Mouse (Mus musculus): ENCODE data around the gene Slc16a1. TPM values are rescaled to one million over a fixed set of nuclear protein-coding genes. Genes with fewer than 3 reads are reported as not detected.
A peak's percentile ranks its signal among the peaks of the same experiment; 100 is the strongest.

The Slc16a1 gene
- polyA plus RNA-seq (2015; fragmentation: Nextera tagmentation; extraction: Ambion mirVana): 8.3 and 9.8 TPM in 2 replicates

GRCm38 (mm10) chr3:104638403-104638779 is at the start of gene Slc16a1:
TSS of gene Slc16a1 (plus strand) at chr3:104638668.
- WGBS: under 1% methylated on average over 42 of the region's 50 CpGs
- Histone ChIP-seq H3K9me3 (no peaks in the 10 kb centered on the region), H3K9ac (peak within 1 kb of the TSS; percentile 79), H3K27ac (replicated peaks) (peak within 1 kb of the TSS; percentile 61), H3K27me3 (peaks cover 7% of the 10 kb centered on the region; the same call in 1 of the 2 replicates), H3K4me3 (peak within 1 kb of the TSS; percentile 88), H3K36me3 (no peaks in the 10 kb centered on the region), H3K4me2 (peak within 1 kb of the TSS; percentile 94), H3K4me1 (replicated peaks) (peaks cover 15% of the 10 kb centered on the region)
- peak; percentile 99 for ATAC-seq (ENCODE audit: low read depth)

- no peaks in the 10 kb centered on the region for H3K9me3 ChIP-seq
- ATAC-seq (ENCODE audit: low read depth): no peak
- no peaks in the 10 kb centered on the region for H3K27me3 ChIP-seq
- 75% methylated on average over 6 of the region's 6 CpGs for WGBS
- no peak overlapping the region for H3K4me3 ChIP-seq
- no peaks in the 10 kb centered on the region for H3K36me3 ChIP-seq
- H3K9ac ChIP-seq: no peak overlapping the region
- 0 out of 2 replicates have a peak overlapping the region, but pooled peaks have one; percentile 13 for H3K4me2 ChIP-seq
- H3K27ac ChIP-seq (replicated peaks): peak overlapping the region; percentile 34
- no peaks in the 10 kb centered on the region for H3K4me1 ChIP-seq (replicated peaks)
Observed at GRCm38 (mm10) chr3:104596451-104597134, 41.9 kb upstream of the Slc16a1 start.

GRCm38 (mm10) chr3:104597135-104597764 is 41.2 kb upstream of the Slc16a1 start:
- Histone ChIP-seq H3K4me1 (replicated peaks) (no peaks in the 10 kb centered on the region), H3K4me2 (0 out of 2 replicates have a peak overlapping the region, but pooled peaks have one; percentile 13)
- no peak; the same call in 1 of the 2 replicates for ATAC-seq (ENCODE audit: low read depth)

GRCm38 (mm10) chr3:104599296-104600150 is 38.9 kb upstream of the Slc16a1 start:
- Histone ChIP-seq H3K4me3 (no peak overlapping the region), H3K36me3 (no peaks in the 10 kb centered on the region), H3K9ac (no peak overlapping the region), H3K9me3 (no peaks in the 10 kb centered on the region), H3K4me2 (no peak overlapping the region), H3K27ac (replicated peaks) (no peak overlapping the region), H3K4me1 (replicated peaks) (no peaks in the 10 kb centered on the region), H3K27me3 (no peaks in the 10 kb centered on the region)
- no peak for ATAC-seq (ENCODE audit: low read depth)
- WGBS: 67% methylated on average over 20 of the region's 20 CpGs

More at GRCm38 (mm10) chr3:104597135-104597764, 41.2 kb upstream of the Slc16a1 start:
- H3K36me3 ChIP-seq: no peaks in the 10 kb centered on the region
- 65% methylated on average over 10 of the region's 10 CpGs for WGBS
- no peak overlapping the region for H3K4me3 ChIP-seq
- H3K9ac ChIP-seq: no peak overlapping the region
- no peaks in the 10 kb centered on the region for H3K27me3 ChIP-seq
- H3K27ac ChIP-seq (replicated peaks): peak overlapping the region; percentile 34
- no peaks in the 10 kb centered on the region for H3K9me3 ChIP-seq

- Histone ChIP-seq H3K27me3 (no peaks in the 10 kb centered on the region), H3K9me3 (no peaks in the 10 kb centered on the region), H3K4me3 (no peak overlapping the region), H3K27ac (replicated peaks) (no peak overlapping the region), H3K36me3 (no peaks in the 10 kb centered on the region), H3K4me1 (replicated peaks) (no peaks in the 10 kb centered on the region), H3K4me2 (no peak overlapping the region), H3K9ac (no peak overlapping the region)
- 90% methylated on average over 3 of the region's 3 CpGs for WGBS
- ATAC-seq (ENCODE audit: low read depth): no peak
Observed at GRCm38 (mm10) chr3:104600691-104601090, 37.8 kb upstream of the Slc16a1 start.

GRCm38 (mm10) chr3:104601680-104602079 is 36.8 kb upstream of the Slc16a1 start:
- 94% methylated on average over 4 of the region's 4 CpGs for WGBS
- no peaks in the 10 kb centered on the region for H3K9me3 ChIP-seq
- H3K4me1 ChIP-seq (replicated peaks): no peaks in the 10 kb centered on the region
- no peak overlapping the region for H3K27ac ChIP-seq (replicated peaks)
- H3K4me2 ChIP-seq: no peak overlapping the region
- no peaks in the 10 kb centered on the region for H3K36me3 ChIP-seq
- no peak for ATAC-seq (ENCODE audit: low read depth)
- H3K27me3 ChIP-seq: no peaks in the 10 kb centered on the region
- no peak overlapping the region for H3K4me3 ChIP-seq
- H3K9ac ChIP-seq: no peak overlapping the region

- WGBS: 87% methylated on average over 8 of the region's 8 CpGs
- Histone ChIP-seq H3K27me3 (no peaks in the 10 kb centered on the region), H3K36me3 (no peaks in the 10 kb centered on the region), H3K27ac (replicated peaks) (no peak overlapping the region), H3K9ac (no peak overlapping the region), H3K9me3 (no peaks in the 10 kb centered on the region), H3K4me2 (no peak overlapping the region), H3K4me1 (replicated peaks) (no peaks in the 10 kb centered on the region), H3K4me3 (no peak overlapping the region)
- ATAC-seq (ENCODE audit: low read depth): no peak
Observed at GRCm38 (mm10) chr3:104609690-104610380, 28.6 kb upstream of the Slc16a1 start.

- H3K27ac ChIP-seq (replicated peaks): no peak overlapping the region
Observed at GRCm38 (mm10) chr3:104610453-104611230, 27.8 kb upstream of the Slc16a1 start.

GRCm38 (mm10) chr3:104611951-104612350 is 26.5 kb upstream of the Slc16a1 start:
- no peaks in the 10 kb centered on the region for H3K27me3 ChIP-seq
- 86% methylated on average over 3 of the region's 3 CpGs for WGBS
- H3K4me2 ChIP-seq: no peak overlapping the region
- H3K4me3 ChIP-seq: no peak overlapping the region
- no peak for ATAC-seq (ENCODE audit: low read depth)
- H3K36me3 ChIP-seq: no peaks in the 10 kb centered on the region
- no peaks in the 10 kb centered on the region for H3K9me3 ChIP-seq
- peaks cover 8% of the 10 kb centered on the region for H3K4me1 ChIP-seq (replicated peaks)
- H3K27ac ChIP-seq (replicated peaks): no peak overlapping the region
- H3K9ac ChIP-seq: no peak overlapping the region

More at GRCm38 (mm10) chr3:104610453-104611230, 27.8 kb upstream of the Slc16a1 start:
- no peak for ATAC-seq (ENCODE audit: low read depth)
- no peaks in the 10 kb centered on the region for H3K4me1 ChIP-seq (replicated peaks)
- no peak overlapping the region for H3K9ac ChIP-seq
- H3K27me3 ChIP-seq: no peaks in the 10 kb centered on the region
- H3K4me3 ChIP-seq: no peak overlapping the region
- no peaks in the 10 kb centered on the region for H3K9me3 ChIP-seq
- 73% methylated on average over 6 of the region's 6 CpGs for WGBS
- no peaks in the 10 kb centered on the region for H3K36me3 ChIP-seq
- no peak overlapping the region for H3K4me2 ChIP-seq

- H3K9me3 ChIP-seq: no peaks in the 10 kb centered on the region
- no peaks in the 10 kb centered on the region for H3K36me3 ChIP-seq
- H3K27me3 ChIP-seq: no peaks in the 10 kb centered on the region
- 79% methylated on average over 5 of the region's 5 CpGs for WGBS
- H3K4me1 ChIP-seq (replicated peaks): peaks cover 8% of the 10 kb centered on the region
- H3K9ac ChIP-seq: no peak overlapping the region
- H3K27ac ChIP-seq (replicated peaks): no peak overlapping the region
- no peak overlapping the region for H3K4me2 ChIP-seq
- H3K4me3 ChIP-seq: no peak overlapping the region
- no peak for ATAC-seq (ENCODE audit: low read depth)
Observed at GRCm38 (mm10) chr3:104613102-104613501, 25.4 kb upstream of the Slc16a1 start.

GRCm38 (mm10) chr3:104614081-104614480 is 24.4 kb upstream of the Slc16a1 start:
- ATAC-seq (ENCODE audit: low read depth): no peak
- Histone ChIP-seq H3K27me3 (no peaks in the 10 kb centered on the region), H3K36me3 (no peaks in the 10 kb centered on the region)

More at GRCm38 (mm10) chr3:104614081-104614480, 24.4 kb upstream of the Slc16a1 start:
- H3K9me3 ChIP-seq: no peaks in the 10 kb centered on the region
- peaks cover 8% of the 10 kb centered on the region for H3K4me1 ChIP-seq (replicated peaks)
- H3K4me2 ChIP-seq: no peak overlapping the region
- no peak overlapping the region for H3K4me3 ChIP-seq
- no peak overlapping the region for H3K27ac ChIP-seq (replicated peaks)
- WGBS: 82% methylated on average over 1 of the region's 1 CpGs
- H3K9ac ChIP-seq: no peak overlapping the region
